Mouse (Mus musculus) c-Kit-positive CD71-negative TER-119-negative erythroid progenitor cells, embryonic 14.5 days (primary cell): ENCODE results near the gene Vsig1.

Source experiments
- DNase-seq: peaks from one replicate; pipeline ENCODE4 v3.0.0-alpha.2; 2013; ENCODE audit warnings: low read depth

Gene Vsig1

GRCm38 (mm10) chrX:140907360-140907759 lies at the start of gene Vsig1:
TSS of gene Vsig1 (plus strand) at chrX:140907608.
- no peak for DNase-seq

- no peak for DNase-seq
These were observed 44.6 kb upstream of the Vsig1 start for GRCm38 (mm10) chrX:140862760-140863159.

DNA sequence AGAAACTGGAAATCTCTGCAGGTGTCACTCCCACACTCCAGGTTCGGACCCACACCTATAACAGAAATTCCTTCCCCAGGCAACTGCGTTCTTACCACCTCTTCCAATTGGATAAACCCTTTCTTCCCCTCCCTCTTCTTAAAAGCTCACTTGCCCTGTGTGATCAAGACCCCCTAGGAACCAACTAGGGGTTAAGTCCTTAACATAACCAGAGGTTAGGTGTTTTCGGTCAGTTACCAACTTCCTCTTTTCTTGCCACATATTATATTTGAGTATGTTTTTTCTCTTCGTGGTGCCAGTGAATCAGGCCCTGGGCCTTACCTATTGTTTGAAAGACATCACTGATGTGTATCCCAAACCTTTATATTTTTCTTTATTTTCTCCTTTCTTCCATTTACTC lies 44.0 kb upstream of the Vsig1 start:
- no peak for DNase-seq

GRCm38 (mm10) chrX:140887193-140887592 lies 20.2 kb upstream of the Vsig1 start:
- DNase-seq: no peak

DNA sequence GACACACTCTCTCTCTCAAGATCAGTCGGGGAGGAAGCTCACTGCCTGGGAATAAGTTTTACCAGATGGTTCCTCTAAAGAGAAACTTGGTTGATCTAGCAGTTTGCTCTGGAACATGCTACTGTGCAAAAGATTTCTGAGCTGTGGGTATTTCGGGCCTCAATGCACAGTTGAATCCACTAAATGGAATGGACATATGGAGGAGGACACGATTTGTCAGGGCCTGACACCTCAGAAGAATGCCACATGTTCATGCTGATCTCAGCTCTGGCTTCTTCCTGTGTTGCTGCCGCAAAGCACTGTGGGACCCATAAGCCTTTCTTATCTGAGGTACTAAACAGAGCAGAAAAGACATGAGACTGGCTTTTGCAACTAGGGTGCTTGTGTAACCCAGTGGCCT lies 15.6 kb upstream of the Vsig1 start:
- DNase-seq: no peak

GRCm38 (mm10) chrX:140903487-140903886 lies 3.9 kb upstream of the Vsig1 start:
- no peak for DNase-seq

- DNase-seq: no peak
These were observed 13.9 kb downstream of the Vsig1 start for GRCm38 (mm10) chrX:140921321-140921720.

DNA sequence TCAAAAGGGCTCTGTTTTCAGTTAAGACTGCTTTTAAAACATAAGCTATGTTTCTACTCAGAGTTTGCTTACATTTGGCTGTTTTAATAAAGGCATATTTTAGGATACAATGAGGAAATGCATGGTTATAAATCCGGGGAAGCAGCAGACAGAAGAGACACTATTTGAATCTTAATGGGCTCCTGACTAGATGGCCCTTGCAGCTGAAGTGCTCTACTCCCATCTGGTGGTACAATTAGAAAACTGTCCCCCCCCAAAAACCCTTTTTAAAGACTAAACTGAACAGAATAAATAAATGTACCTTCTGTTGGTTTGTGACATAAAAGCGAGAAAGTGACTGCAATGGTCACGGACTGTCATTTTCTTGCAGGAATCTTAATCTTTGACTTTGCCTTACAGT lies 24.7 kb downstream of the Vsig1 start:
- no peak for DNase-seq

GRCm38 (mm10) chrX:140933263-140933662 lies 25.9 kb downstream of the Vsig1 start:
- DNase-seq: no peak

DNA sequence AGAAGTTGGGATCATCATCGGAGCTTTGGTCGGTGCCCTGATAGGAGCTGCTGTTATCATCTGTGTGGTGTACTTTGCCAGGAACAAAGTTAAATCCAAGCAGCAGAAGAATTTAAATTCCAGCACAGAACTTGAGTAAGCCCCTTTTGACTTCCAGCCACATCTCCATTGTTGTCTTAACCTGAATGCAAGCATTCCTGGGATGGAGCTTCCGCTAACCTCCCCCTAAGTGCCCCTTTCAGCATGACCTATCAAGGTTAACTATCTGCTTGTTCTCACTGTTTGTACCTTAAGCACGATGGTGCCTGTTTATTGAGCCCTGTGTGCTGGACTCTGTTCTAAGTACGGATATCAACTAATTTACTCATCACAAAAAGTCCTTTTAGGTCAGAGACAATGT lies 28.9 kb downstream of the Vsig1 start:
- no peak for DNase-seq

- no peak for DNase-seq
These were observed 46.2 kb downstream of the Vsig1 start for GRCm38 (mm10) chrX:140953618-140954017.

GRCm38 (mm10) chrX:140956272-140956940 lies 49.0 kb downstream of the Vsig1 start, which contains the start of the genes Psmd10 and Atg4a:
TSS of gene Psmd10 (minus strand) at chrX:140956728.
TSS of gene Atg4a (plus strand) at chrX:140956907.
- peak; percentile 83 for DNase-seq

- DNase-seq: no peak
These were observed 49.6 kb downstream of the Vsig1 start for GRCm38 (mm10) chrX:140956959-140957358.

GRCm38 (mm10) chrX:140978943-140979342 lies 71.5 kb downstream of the Vsig1 start:
- DNase-seq: no peak

DNA sequence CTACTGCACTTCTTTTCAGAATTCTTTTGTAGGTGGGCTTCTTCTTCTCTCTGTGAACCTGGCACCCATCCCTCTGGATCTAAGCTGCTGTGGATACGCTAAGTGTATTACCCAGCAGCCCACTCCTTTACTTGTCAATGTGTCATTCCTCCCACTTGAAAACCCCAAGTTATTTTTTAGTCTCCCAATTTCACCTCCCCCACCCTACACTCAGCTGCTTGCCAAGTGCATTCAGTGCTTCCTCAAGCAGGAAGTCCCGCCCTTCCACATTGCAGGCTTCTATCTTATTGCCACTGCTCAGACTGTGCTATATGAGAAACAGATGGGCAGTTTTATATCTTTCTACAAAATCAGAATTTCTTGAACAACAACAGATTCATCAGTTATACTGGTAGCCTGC lies 72.1 kb downstream of the Vsig1 start:
- DNase-seq: no peak

DNA sequence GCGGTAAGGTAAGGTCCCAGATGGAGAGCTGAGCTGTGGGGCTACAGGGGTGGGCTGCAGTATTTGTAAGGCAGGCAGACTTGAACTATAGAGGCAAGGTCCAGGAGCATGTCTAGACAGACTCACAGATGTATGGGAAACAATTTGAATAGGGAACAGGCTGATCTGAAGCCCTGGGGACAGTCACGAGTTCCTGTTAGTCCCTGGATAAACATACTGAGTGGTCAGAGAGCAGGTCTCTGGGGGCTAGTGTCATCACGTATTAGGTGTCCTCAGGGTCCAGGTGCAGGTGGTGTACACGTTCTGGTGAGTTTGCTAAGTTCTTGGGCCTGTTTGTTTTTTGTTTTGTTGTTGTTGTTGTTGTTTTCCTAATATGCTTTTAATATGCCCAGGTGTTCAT lies 72.8 kb downstream of the Vsig1 start:
- DNase-seq: no peak

- no peak for DNase-seq
These were observed 76.0 kb downstream of the Vsig1 start for GRCm38 (mm10) chrX:140983206-140983960.

GRCm38 (mm10) chrX:140984795-140985194 lies 77.4 kb downstream of the Vsig1 start:
- DNase-seq: no peak

GRCm38 (mm10) chrX:140985256-140985655 lies 77.8 kb downstream of the Vsig1 start:
- DNase-seq: no peak
